Mouse (Mus musculus): Measurements from ENCODE around the gene Catsper4. TPM values are rescaled to one million over a fixed set of nuclear protein-coding genes. Genes with fewer than 3 reads are reported as not detected.

Catsper4 gene
- total RNA-seq, 1 experiment from 2014 or later = not detected

DNA sequence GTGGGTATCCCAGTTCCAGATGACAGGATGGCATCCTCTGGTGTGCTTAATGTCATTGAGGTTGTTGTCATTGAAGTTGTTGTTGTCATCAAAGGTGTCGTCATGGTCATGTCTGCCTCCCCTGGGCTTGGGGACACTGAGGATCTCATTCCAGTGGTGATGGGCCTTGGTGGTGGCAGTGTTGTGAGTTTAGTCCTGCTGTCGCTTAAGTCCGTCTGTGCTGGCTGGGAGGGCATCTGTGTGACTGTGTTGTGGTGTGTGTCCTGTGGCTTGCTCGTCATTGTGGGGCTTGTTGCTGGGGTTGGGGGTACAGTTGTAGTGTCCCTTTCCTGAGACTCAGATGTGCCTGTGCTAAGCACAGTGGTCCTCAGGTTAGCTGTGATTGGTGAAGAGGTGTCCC is 24.3 kb downstream of the Catsper4 start, which contains the start of gene Gm7534:
Gm7534 (minus strand) TSS at position 101 of the 400 bp plus-strand sequence.
- ATAC-seq (replicated peaks; ENCODE audit: insufficient number of reproducible peaks, low FRiP score, low TSS enrichment, poor library complexity, severe bottlenecking) = no peak

DNA sequence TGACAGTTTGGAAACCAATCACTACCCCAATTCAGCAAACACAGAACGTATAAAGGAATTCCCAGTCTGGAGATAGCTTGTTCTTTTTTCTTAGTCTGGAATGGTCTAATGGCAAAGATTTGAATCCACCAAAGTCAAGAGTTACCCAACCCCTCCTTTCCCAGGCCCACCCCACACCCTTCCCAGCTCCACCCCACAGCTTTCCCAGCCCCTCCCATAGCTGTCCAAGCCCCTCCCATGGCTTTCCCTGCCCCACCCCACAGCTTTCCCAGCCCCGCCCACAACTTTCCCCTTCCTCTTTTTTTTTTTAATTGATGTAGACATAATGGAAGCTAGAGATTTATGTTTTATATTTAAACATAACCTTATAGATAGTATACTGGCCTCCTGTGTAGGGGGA is 27.8 kb downstream of the Catsper4 start:
- ATAC-seq (replicated peaks; ENCODE audit: insufficient number of reproducible peaks, low FRiP score, low TSS enrichment, poor library complexity, severe bottlenecking) = no peak

DNA sequence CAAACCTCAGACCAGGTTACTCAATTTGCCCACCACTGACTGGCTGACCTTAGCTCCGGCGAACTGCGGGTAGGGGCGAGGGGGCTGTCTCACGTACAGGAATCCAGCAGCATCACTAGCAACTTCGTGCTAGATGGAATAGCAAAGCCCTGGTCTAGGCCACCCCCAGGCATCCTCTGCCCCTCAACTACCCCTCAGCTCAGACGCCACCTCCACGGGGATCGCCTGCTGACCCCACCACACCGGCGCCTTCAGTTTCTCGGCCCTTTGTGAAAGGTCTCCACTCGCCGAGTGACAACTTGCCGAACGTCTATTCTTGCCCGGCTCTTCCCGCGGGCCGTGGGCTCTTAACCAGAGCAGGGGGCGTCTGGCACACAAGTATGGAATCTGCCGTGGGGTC is 40.9 kb downstream of the Catsper4 start:
- no peak for ATAC-seq (replicated peaks; ENCODE audit: insufficient number of reproducible peaks, low FRiP score, low TSS enrichment, poor library complexity, severe bottlenecking)

DNA sequence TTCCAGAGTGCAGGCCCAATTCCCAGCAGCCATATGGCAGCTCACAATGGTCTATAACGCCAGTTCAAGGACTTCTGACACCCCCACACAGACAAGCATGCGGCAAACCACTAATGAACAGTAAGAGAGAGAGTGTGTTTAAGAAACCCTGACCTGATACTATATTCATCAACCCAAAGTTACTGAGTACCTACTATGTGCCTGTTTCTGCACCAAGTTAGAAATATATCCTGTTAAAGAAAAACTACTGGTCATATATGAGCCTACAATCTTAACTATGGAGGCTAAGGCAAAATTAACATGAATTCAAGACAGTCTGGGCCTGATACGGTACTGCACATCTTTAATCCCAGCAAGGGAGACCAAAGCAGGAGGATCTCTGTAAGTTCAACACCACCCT is 41.6 kb downstream of the Catsper4 start:
- no peak for ATAC-seq (replicated peaks; ENCODE audit: insufficient number of reproducible peaks, low FRiP score, low TSS enrichment, poor library complexity, severe bottlenecking)

DNA sequence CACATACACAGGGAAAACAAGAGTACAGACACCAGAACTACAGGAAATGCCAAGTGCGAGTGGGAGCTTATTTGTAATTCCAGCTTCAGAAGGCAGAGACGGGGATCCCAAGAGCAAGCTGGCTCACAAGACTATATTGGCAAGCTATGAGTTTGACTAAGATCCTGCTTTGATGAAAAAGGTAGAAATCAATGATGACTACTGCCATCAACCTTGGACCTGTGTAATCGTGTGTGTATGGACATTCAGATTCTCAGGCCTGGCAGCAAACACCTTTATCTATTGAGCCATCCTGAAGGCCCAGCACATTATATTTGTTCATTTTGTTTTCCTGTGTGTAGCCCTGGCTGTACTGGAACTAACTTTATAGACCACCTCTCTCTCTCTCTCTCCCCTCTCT is 43.5 kb downstream of the Catsper4 start:
- ATAC-seq (replicated peaks; ENCODE audit: insufficient number of reproducible peaks, low FRiP score, low TSS enrichment, poor library complexity, severe bottlenecking) = no peak

DNA sequence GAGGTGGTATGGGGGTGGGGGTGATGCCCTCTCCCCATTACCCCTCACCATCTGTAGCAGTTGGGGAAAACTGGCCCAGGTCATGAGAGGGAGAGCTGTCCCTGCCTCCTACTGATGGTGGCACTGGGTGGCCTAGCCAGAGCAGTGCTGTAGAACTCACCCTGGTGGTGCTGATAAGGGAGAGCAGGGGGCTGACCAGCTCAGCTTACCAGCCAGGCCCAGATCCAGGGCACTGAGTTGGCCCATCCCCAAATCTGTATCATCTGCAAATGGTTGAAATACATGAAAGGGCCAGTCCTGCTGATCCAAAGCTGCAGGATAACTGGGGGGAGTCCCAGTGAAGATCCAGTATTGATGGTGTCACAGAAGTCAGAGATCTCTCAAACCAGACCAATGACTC is 45.4 kb downstream of the Catsper4 start:
- ATAC-seq (replicated peaks; ENCODE audit: insufficient number of reproducible peaks, low FRiP score, low TSS enrichment, poor library complexity, severe bottlenecking) = no peak

DNA sequence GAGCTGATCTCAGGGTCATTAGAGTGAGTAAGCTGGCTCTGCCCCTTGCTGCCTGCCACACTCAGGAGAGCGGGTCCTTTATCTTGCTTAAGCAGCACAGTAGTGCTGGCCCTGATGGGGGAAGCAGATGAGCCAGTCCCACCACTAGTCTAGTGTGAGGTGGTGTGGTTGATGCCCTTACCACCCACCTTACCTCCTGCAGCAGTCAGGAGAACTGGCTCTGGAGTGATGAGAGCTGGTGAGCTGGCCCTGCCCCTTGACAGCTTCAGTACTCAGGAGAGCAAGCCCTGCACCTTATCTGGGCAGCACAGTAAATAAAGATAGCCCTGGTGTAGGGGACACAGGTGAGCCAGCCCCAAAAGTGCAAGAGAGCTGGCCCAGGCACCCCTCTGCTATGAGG is 46.1 kb downstream of the Catsper4 start:
- no peak; the same call in 1 of the 2 replicates for ATAC-seq (replicated peaks; ENCODE audit: insufficient number of reproducible peaks, low FRiP score, low TSS enrichment, poor library complexity, severe bottlenecking)

DNA sequence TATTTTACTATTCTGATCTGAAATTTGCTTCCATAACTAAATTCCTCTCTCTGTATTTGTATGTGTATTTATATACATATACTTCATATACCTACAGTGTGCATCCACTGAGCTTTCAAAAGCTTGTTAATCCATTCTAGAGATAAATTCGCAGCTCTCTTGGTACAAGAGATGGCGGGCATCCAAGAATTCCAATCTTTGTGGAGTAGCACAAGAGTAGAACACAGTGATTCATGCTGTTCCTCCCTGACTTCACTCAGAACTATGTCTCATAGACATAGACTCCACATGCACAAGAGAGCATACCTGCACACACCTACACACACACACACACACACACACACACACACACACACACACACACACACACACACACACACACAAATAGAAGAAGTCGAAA is 54.8 kb downstream of the Catsper4 start:
- no peak for ATAC-seq (replicated peaks; ENCODE audit: insufficient number of reproducible peaks, low FRiP score, low TSS enrichment, poor library complexity, severe bottlenecking)

DNA sequence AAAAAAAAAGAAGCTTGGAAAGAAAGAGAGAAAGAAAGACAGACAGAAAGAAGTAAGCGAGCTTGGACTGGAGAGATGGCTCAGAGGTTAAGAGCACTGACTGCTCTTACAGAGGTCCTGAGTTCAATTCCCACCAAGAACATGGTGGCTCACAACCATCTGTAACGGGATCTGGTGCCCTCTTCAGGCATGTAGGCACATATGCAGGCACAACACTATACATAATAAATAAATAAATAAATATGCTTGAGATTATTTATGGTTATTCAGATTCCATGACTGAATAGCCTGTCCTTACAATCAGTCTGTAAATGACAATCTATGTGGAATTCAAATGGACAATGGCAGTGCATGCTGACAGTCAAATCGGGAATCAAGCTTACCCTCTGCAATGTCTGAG is 60.3 kb downstream of the Catsper4 start:
- peak; percentile 71 for ATAC-seq (replicated peaks; ENCODE audit: insufficient number of reproducible peaks, low FRiP score, low TSS enrichment, poor library complexity, severe bottlenecking)

DNA sequence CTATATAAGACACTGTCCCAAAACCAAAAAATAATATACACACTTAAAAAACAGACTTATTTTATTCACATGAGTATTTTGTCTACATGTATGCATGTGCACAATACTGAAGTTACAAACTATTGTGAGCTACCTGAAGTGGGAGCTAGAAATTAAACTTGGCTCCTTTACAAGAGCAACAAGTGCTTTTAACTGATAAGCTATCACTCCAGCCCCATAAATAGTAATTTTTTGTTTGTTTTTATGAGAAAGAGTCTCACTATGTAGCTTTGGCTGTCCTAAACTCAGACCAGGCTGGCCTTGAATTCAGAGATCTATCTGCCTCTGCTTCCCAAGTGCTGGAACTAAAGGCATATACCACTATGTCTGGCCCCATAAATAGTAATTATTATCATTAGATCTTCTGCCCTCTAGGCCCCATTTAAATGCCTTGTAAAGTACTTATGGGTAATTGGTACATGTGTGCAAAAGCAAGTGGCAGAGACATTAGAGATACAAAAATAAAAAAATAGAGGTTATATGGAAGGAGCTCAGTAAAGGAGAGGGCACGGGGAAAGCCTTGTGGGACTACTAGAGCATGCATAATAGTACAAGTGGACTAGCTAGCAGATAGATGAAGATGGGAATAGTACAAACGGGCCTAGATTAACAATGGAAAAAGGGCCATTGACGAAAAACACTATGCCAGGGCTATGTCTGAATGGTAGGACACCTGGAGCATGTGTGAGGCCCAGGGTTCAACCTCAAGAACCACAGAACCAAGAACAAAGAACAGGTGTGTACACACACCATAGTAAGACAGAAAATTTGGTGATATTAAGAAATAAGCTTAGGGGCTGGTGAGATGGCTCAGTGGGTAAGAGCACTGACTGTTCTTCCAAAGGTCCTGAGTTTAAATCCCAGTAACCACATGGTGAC is 61.4 kb downstream of the Catsper4 start:
- ATAC-seq (replicated peaks; ENCODE audit: insufficient number of reproducible peaks, low FRiP score, low TSS enrichment, poor library complexity, severe bottlenecking) = 0 out of 2 replicates have a peak, but pooled peaks have one; percentile 27

DNA sequence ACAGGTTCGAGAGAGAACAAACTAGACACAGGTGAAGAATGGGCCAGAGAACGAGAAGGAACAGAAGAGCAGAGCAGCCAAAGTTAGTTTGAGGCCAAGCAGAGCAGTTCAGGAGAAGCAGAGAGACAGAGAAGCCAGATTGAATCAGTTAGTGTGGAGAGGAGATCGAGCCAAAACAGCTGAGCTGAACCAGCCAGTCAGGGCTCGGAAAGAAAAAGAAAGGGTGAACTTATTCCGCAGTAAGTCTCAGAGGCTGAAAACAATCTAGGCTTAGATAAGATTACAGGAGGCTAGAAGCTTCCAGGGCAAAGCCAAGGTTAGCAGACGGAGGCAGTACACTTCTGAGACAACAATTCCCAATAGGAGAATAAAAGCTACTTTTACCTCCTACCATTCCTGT is 62.2 kb downstream of the Catsper4 start:
- 0 out of 2 replicates have a peak, but pooled peaks have one; percentile 31 for ATAC-seq (replicated peaks; ENCODE audit: insufficient number of reproducible peaks, low FRiP score, low TSS enrichment, poor library complexity, severe bottlenecking)

DNA sequence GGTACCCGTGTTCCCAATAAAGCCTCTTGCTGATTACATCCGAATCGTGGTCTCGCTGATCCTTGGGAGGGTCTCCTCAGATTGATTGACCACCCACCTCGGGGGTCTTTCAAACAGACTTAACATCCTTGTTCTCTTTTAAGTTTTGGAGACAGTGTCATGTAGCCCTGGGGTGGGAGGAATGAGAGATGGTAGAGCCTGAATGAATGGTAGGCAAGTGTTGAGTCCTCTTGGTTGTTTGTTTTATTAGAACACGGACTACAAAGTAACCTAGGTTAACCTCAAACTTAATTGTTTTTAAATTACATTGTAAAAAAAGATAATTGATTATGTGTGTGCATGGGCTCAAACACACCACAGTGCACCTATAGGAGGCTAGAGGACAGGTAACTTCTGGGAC is 62.6 kb downstream of the Catsper4 start:
- no peak for ATAC-seq (replicated peaks; ENCODE audit: insufficient number of reproducible peaks, low FRiP score, low TSS enrichment, poor library complexity, severe bottlenecking)

Other genes with a start within 250 kb of the Catsper4 start
- gene Dhdds, start 226.5 kb downstream of the Catsper4 start, total RNA-seq (2017) = 11.2 to 17.2 TPM (median 16.3 TPM) in 3 replicates
- 0.19 TPM in 1 of 3 replicates, not detected in the others for gene Lin28a, start 208.5 kb downstream of the Catsper4 start, total RNA-seq (2017)
- 0.64 TPM in 1 of 3 replicates, not detected in the others for gene Zfp683, start 173.5 kb downstream of the Catsper4 start, total RNA-seq (2017)
- 0.48 to 3.1 TPM (median 0.64 TPM) in 3 replicates for gene Crybg2, start 166.6 kb downstream of the Catsper4 start, total RNA-seq (2017)
- 1,277 to 1,906 TPM (median 1,626 TPM) in 3 replicates for gene Cd52, start 132.3 kb downstream of the Catsper4 start, total RNA-seq (2017)
- 8.5 to 13.7 TPM (median 10.6 TPM) in 3 replicates for gene Ubxn11, start 124.8 kb downstream of the Catsper4 start, total RNA-seq (2017)
- 320 to 400 TPM (median 328 TPM) in 3 replicates for gene Sh3bgrl3, start 98.6 kb downstream of the Catsper4 start, total RNA-seq (2017)
- 21.6 to 36.1 TPM (median 24.2 TPM) in 3 replicates for gene Cep85, start 40.3 kb downstream of the Catsper4 start, total RNA-seq (2017)
- not detected in 3 replicates for gene Gm7534, start 24.4 kb downstream of the Catsper4 start, total RNA-seq (2017)
- not detected in 3 replicates for gene Cnksr1, start 11.0 kb upstream of the Catsper4 start, total RNA-seq (2017)
- gene E130218I03Rik, start 16.3 kb upstream of the Catsper4 start, total RNA-seq (2017) = 1.4 TPM in 1 of 3 replicates, not detected in the others
- gene Zfp593, start 18.2 kb upstream of the Catsper4 start, total RNA-seq (2017) = 2.8 to 8.7 TPM (median 6.0 TPM) in 3 replicates
- gene Gm30191, start 19.6 kb upstream of the Catsper4 start, total RNA-seq (2017) = not detected in 3 replicates
- not detected in 3 replicates for gene Grrp1, start 26.7 kb upstream of the Catsper4 start, total RNA-seq (2017)
- 14.7 to 25.2 TPM (median 21.5 TPM) in 3 replicates for gene Pdik1l, start 60.5 kb upstream of the Catsper4 start, total RNA-seq (2017)
- not detected in 3 replicates for gene Trim63, start 87.7 kb upstream of the Catsper4 start, total RNA-seq (2017)
- gene Slc30a2, start 115.8 kb upstream of the Catsper4 start, total RNA-seq (2017) = not detected in 3 replicates
- 0.29 TPM in 1 of 3 replicates, not detected in the others for gene Extl1, start 156.5 kb upstream of the Catsper4 start, total RNA-seq (2017)
- gene Pafah2, start 168.9 kb upstream of the Catsper4 start, total RNA-seq (2017) = 0.64 to 3.8 TPM (median 1.5 TPM) in 3 replicates
- 17.1 to 48.5 TPM (median 25.0 TPM) in 3 replicates for gene Stmn1, start 240.9 kb upstream of the Catsper4 start, total RNA-seq (2017)